Mouse (Mus musculus) gastrocnemius, postnatal 10 days (tissue): Measurements from ENCODE around the gene Eif2s1. TPM values are rescaled to one million over a fixed set of nuclear protein-coding genes. Genes with fewer than 3 reads are reported as not detected.
A peak's percentile ranks its signal among the peaks of the same experiment; 100 is the strongest.

Source experiments
- DNase-seq: peaks from one replicate; pipeline ENCODE4 v3.0.0; 2021; ENCODE audit warnings: mixed read lengths
- long read RNA-seq, 2 experiments: library from polyadenylated mRNA; stranded (forward); transcript quantifications; one replicate each; pipeline ENCODE4 v2.0.0; 2021
- total RNA-seq, 2 experiments: library from RNA; stranded (reverse); gene quantifications; 2 replicates each; pipeline ENCODE4 v1.2.3; 2021

Eif2s1 gene
- total RNA-seq = 10 to 100 TPM; 45.9 to 48.7 TPM
- long read RNA-seq, experiment 1, transcript Eif2s1-201 (8 exons, 3,405 nt) = major isoform, 90 of 93 reads
- long read RNA-seq, experiment 1, partial matches to known transcripts = 1 of 93 reads
- long read RNA-seq, experiment 1, other reads (novel, unspliced or antisense) = 1 of 93 reads
- long read RNA-seq, experiment 2, transcript Eif2s1-201 (8 exons, 3,405 nt) = major isoform, 75 of 75 reads
- long read RNA-seq, experiment 2, partial matches to known transcripts = 0 of 75 reads
- long read RNA-seq, experiment 2, other reads (novel, unspliced or antisense) = 0 of 75 reads

- DNase-seq = peak; percentile 94
Observed at GRCm38 (mm10) chr12:78861496-78862253, at the start of gene Eif2s1, which contains the start of gene Atp6v1d. Eif2s1 (plus strand) TSS chr12:78861819. Atp6v1d (minus strand) TSS chr12:78861638.

GRCm38 (mm10) chr12:78814437-78814836, 47.2 kb upstream of the Eif2s1 start:
- DNase-seq = no peak

DNA sequence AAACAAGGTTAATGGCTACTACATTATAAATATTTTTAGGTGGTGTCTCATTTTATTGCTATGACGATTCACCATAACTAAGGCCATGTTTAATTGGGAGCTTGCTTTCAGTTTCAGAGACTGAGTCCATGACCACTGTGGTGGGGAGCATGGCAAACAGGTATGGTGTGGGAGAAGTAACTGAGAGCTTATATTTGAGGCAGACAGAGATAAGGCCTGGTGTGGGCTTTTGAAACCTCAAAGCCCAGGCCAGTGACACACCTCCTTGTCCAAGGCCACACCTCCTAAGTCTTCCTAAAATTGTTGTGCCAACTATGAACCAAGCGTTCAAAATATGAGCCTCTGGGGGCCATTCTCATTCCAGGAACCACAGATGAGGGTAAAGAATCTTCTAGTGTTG, 27.1 kb upstream of the Eif2s1 start:
- no peak for DNase-seq

DNA sequence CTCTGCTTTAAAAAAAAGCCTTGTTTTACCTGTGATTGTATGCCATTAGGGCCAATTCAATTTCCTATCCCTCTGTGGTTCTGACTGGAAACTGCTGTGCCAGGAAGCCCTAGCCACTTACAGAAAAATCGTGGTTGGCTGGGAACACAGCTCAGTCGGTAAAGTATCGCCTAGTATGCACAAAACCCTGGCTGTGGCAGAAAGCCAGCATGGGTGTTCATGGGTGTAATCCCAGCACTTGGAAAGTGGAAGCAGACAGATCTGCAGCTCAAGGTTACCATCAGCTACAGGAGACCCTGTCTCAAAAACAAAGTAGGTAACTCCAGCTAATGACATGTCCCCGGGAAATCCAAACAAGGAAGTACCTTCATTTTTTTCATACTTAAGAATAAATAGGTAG, 21.7 kb upstream of the Eif2s1 start:
- peak; percentile 10 for DNase-seq

DNA sequence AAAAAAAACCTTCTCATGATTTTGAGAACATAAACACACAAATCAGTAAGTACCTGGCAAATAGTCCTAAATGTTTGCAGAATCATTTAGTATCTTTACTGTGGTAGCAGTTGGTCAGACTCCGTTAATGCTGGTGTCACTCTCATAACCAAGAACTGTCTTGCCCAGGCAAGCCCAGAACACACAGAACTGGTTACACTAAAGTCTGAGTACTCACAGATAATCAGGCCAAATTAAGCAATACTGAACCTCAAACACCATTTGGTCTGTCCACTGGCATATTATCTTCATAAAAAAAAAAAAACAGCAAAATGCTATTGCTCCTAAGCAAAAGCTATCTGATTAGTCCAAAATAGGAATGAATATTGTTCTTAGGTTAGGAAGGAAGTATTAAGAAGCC, 19.2 kb upstream of the Eif2s1 start:
- no peak for DNase-seq

DNA sequence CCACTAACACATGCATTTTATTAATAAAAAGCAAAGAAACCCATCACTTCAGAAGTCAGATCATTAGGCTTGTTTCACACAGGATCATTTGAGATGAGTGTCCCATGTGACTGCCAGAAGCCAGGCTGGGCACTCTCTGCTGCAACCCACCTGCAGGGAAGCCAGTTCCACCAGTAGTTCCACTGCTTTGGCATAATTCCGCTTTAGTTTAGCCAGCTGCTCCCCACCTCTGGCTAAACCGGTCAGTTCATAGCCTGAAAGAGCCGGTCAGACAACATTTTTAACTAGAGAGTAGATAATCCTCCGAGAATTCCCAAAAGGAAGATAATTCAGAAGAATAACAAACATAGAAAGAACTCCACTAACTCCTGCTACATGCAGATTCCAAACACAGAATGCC, 13.4 kb upstream of the Eif2s1 start:
- DNase-seq = no peak

DNA sequence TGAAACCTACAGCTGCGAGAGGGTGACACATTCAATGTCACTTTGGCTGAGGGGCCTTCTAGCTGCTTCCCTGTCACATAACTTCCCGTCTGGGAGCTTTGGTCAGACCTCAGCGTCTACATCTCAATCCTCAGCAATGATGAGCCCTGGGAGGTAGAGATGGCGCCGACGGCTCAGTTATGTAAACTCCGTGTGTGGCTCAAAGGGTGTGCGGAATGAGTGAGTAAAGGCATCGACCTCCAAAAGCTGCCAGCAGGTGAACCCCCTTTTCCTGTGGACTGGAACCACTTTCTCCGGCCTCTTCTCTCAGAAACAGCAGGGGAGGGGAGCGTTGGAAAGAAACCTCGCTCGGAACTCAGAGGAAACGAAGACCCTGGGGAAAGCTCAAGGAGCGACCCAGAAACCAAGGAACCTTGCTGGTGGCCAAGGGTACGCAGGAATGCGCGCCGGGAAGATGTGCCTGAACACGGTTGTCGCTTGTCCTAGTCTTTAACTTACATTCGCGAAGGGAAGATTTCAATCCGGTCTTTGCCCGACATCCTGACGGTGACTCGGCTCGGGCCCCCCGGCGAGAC, 611 bp upstream of the Eif2s1 start:
- no peak for DNase-seq

DNA sequence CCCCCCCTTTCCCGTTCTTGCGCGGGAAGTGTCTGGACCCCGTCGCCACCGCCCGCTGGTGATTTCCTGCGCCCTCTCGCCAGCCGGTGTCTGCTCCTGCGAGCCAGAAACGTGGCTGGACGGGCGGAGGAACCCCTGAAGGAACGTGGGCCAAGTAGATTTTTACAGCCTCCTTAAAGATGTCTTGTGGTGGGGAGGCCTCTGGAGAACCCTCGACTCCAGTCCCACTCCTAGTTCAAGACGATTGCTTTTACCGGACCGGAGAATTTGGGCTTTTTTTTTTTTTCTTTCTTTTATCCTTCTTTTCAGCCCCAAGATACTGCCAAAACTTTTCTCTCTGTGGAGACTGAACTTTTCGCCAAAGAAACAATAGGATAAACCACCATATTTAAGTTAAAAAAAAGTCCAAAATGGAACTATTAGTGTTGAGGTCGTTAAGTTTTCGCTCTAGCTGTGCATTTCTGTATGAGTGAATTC, 673 bp downstream of the Eif2s1 start:
- DNase-seq = no peak

DNA sequence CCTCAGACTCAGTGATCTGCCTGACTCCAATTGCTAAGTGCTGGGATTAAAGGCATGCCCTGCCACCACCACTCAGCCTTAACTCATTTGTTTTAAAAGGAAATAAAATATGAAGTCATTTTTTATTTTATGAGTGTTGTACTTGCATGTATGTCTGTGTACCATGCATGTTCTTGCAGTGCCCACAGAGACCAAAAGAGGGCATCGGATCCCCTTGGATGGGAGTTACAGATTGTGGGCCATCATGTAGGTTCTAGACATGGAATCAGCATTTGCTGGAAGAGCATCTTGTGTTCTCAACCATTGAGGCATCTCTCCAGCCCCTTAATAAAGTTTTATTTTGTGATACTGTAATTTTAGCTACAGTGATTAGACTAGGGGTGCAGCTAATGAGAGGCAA, 3.8 kb downstream of the Eif2s1 start:
- DNase-seq = no peak

GRCm38 (mm10) chr12:78868115-78868514, 6.5 kb downstream of the Eif2s1 start:
- DNase-seq = no peak

GRCm38 (mm10) chr12:78874581-78874980, 13.0 kb downstream of the Eif2s1 start:
- DNase-seq = no peak

GRCm38 (mm10) chr12:78890062-78890461, 28.4 kb downstream of the Eif2s1 start:
- DNase-seq = no peak

- DNase-seq = no peak
Observed at GRCm38 (mm10) chr12:78891149-78891548, 29.5 kb downstream of the Eif2s1 start.

DNA sequence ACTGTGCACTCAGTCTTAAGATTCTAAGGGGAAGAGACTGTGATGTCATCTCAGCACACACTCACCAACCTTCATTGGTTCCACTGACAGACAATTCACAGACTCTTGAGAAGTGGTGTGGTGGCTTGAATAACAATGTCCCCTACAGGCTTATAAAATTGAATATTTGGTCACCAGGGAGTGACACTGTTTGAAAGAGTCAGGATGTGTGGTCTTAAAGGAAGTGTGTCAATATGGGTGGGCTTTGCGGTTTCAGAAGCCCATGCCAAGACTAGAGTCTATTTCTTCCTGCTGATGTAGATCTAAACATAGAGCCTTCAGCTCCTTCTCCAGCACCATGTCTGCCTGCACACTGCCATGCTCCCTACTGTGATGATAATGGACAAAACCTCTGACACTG, 36.2 kb downstream of the Eif2s1 start:
- DNase-seq = no peak

DNA sequence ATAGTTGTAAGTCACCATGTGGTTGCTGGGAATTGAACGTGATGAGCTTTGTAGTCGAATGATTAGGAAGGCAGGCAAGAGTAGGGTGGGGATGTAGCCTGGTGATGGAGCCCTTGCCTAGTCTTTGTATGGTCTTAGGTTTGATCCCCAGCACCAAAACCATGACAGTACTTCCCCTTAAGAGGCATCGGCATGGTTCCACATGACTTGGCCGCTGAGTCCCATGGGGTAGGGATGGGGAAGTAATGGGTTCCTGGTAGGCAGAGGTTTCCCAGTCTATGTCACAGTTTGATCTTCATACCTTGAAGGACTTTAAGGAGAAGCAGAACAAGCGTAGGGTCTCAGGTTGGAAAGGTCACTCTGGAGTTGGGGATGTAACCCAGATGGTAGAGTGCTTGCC, 39.8 kb downstream of the Eif2s1 start:
- no peak for DNase-seq

GRCm38 (mm10) chr12:78903313-78903712, 41.7 kb downstream of the Eif2s1 start:
- no peak for DNase-seq

DNA sequence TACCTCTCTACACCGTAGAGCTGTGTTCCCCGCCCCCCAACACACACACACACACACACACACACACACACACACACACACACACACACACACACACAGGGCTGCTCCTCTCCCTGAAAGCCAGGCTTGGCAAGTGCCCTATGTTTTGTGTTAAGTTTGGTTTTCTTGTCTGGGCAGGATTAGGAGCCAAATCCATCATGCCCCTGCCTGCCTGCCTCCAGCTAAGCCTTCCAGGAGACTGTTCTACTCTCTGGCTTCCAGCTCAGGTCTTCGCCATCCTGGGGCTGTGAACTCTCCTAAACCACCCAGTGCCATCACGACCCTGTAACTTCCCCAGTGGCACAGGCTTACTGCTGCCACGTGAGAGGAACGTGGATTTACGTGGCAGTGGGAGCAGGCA, 42.9 kb downstream of the Eif2s1 start:
- no peak for DNase-seq

GRCm38 (mm10) chr12:78906707-78907162, 45.1 kb downstream of the Eif2s1 start, which contains the start of gene Plek2:
Plek2 (minus strand) TSS chr12:78906964.
- peak; percentile 66 for DNase-seq

DNA sequence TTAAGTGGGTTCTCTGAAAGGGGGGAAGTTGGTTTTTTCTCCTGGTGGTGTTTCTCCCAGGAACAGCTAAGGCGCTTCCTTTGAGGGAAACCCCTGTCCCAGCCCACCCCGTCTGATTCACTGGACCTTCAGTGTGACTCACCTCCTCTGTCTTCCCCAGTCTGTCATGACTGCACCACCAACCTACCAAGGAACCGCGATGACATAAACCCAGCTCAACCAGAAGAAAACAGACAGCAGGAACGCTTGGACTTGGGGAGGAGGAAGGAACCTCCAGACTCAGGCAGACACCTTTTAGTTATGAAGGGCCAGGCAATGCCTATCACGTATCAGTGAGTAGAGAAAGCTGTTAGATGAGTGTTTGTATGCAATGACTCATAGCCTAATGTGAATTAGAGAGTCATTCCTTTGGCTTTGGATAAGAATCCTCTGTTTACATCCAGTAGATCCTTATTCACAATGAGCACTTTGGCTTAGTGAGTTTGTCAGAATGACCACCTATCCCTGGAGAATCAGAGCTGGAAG, 46.5 kb downstream of the Eif2s1 start:
- DNase-seq = no peak

- DNase-seq = no peak
Observed at GRCm38 (mm10) chr12:78910684-78911461, 49.3 kb downstream of the Eif2s1 start.

GRCm38 (mm10) chr12:78911707-78912417, 50.2 kb downstream of the Eif2s1 start:
- DNase-seq = peak; percentile 20
